Mouse (Mus musculus) monocyte, adult 2 months (primary cell): ENCODE measurements around the gene Ubtd1.

Experiments
- DNase-seq, 2 experiments: peaks; one replicate each; pipeline ENCODE4 v3.0.0; 2022; ENCODE audit warnings: low spot score in 2 of 2, low read depth in 1 of 2

The Ubtd1 gene

DNA sequence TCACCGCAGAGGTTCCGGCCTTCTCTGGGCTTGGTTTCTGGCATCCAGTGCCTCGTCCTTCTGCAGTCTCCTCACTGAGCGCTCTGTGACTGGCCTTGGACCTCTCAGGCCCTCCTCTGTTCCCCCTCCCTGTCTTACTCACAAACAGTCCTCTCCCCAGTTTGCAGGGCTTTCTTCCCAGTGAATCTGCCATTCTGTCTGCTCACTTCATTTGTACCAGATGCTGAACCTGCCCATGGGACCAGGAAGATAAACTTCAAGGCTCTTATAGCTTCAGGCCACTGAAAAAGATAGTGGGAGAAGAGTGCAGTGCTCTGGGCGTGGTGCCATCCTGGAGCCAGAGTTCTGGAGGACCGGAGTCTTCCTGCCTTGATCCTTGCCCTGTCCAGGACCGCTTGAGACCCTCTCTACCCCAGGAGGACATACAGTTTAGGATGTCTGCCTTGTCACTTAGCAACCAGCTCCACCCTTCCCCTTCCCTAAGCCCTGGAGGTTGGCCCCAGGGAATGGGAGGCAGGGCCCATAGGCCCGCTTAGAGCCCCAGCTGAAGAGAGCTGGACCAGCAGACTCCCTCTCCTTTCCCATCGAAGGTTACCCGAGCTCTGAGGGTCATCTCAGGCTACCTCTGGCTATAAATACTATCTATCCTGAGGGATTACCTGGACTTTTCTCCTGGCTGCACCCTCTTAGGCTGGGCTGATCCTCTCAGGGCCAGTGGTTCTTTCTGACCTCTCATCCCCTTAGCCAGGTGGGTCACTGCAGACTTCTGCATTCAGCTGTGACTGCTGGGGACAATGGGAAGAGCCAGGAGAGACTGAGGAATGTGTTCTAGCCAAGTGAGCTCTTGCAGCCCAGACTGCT is 40.3 kb downstream of the Ubtd1 start:
- no peak for DNase-seq

DNA sequence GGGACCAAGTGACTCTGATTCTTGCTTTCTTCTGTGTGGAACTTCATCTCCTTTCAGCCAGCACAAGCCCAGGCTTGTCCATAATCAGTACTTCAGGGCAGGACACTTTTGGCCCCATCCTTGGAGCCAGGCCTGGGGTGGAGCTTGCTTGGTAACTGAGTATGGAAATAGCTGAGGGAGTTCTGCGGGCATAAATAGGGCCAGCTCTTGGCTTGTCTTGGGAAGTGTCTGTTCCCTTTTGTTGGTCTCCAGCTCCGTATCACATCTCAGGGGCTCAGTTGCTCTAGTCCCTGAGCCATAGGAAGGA is 40.9 kb downstream of the Ubtd1 start:
- no peak for DNase-seq

DNA sequence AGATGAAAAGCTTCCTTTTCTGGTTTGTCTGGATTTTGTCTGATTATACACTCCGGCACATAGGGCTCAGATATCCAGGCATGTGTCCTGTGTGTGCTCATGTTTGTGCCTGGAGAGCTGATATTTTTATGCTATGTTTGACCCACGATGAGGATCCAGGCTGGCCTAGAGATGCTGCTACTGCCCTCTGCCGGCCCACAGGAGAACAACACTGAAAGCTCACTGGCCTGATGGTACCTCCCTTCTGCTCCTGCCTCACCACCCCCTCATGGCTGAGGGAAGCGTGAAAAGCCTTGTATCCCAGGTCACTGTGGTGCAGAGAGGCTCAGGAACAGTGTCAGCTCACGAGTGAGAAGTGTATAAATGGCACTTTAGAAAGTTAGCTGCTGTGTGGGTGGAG is 44.6 kb downstream of the Ubtd1 start:
- peak; percentile 42 to 74 for DNase-seq

DNA sequence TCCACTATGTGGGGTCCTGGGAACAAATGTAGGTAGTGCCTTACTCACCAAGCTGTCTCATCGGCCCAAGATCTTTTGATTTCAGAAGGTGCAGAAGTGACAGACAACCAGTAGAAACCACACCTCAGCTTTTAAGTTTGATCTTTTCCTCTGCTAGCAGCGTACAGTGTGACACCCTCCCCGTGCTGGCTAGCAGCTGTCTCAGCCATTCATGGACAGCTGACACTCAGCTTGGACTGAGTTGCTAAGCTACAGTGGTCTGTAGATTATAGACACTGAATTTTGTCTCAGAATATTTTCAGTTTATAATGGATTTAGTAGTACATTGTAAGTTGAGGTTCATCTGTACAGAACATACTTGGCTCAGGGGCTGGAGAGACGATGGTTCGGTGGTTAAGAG is 49.5 kb downstream of the Ubtd1 start:
- DNase-seq, result no peak

DNA sequence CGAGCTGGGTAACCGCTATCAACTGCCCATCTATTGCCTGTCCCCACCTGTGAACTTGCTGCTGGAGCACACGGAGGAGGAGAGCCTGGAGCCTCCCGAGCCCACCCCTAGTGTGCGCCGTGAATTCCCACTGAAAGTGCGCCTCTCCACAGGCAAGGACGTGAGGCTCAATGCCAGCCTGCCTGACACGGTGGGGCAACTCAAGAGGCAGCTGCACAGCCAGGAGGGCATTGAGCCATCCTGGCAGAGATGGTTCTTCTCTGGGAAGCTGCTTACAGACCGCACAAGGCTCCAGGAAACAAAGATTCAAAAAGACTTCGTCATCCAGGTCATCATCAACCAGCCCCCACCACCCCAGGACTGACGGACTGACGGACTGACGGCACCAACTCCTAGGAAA is 52.0 kb downstream of the Ubtd1 start:
- DNase-seq, result no peak

GRCm38 (mm10) chr19:42034146-42034775 is 52.7 kb downstream of the Ubtd1 start:
- no peak for DNase-seq

DNA sequence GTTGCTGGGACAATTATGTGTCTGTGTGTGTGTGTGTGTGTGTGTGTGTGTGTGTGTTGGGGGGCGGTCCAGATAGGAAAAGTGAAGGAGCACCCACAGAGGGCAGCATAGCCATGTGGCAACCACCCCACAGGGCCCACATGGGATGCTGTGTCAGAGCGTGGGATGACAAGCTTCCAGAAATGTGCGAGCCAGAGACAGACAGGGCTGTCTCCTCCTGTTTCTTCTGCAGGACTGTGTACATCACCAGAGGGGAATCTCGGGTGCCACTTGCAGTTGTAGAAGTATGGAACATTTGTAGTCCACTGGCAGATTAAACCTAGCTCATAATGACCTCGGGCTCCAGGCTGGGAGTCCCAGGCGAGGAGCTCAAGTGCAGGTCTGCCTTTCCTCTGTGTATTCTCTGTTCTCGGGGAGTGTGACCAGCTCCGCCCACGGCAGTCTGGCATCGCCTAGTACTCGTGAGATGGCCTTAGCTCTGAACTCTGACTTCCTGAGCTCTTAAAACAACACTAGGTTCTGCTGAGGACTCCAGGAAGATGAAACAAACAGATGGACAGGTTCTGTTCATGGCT is 53.4 kb downstream of the Ubtd1 start:
- no peak for DNase-seq

GRCm38 (mm10) chr19:42035456-42036248 is 54.1 kb downstream of the Ubtd1 start, which contains the start of gene Ankrd2:
Gene Ankrd2 (plus strand): TSS chr19:42036000.
- DNase-seq, result peak; percentile 53 to 55

- no peak for DNase-seq
Observed at GRCm38 (mm10) chr19:42036357-42036756, 54.8 kb downstream of the Ubtd1 start.

DNA sequence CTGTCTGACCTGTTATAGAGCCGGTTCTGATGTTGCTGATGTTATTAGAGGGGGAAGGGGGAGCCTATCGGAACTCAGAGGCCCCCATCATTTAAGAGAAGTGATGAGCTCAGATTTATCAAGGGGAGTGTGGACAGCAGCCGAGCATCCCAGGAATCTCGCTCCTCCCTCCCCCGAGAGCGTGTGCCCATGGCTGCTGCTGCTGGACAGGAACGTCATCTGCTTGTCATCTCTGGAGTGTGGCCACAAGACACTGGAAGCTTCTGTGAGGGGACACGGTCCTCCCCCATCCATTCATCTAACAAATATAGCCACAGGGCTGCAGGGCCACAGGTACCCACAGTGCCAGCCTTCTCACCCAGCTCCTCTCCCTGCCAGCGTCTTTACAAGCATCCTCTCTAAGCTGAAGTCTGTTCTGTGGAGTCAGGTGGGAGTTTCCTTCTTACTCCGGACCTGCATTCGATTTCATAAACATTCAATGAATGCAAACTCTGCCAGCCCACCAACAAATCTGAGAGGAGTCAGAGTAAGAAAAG is 55.7 kb downstream of the Ubtd1 start:
- DNase-seq, result no peak

DNA sequence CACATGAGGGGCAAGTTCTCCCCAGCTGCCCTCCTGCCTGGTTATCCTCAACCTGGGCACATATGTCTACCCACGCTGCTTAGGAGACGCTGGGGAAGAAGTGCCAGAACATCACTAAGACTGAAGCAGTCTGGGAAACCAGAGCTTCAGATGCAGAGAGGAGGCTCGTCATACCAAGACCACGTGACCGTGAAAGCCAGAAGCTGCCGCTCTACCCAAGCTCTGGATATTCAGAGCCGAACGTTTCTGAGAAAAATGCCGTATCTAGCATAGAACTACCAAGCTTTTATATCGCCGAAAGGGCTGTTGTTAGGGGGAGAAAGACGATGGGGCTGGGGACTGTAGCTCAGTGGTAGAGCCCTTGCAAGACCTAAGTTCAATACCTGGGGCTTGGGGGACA is 56.7 kb downstream of the Ubtd1 start:
- no peak for DNase-seq

GRCm38 (mm10) chr19:42043988-42044387 is 62.4 kb downstream of the Ubtd1 start:
- no peak for DNase-seq

DNA sequence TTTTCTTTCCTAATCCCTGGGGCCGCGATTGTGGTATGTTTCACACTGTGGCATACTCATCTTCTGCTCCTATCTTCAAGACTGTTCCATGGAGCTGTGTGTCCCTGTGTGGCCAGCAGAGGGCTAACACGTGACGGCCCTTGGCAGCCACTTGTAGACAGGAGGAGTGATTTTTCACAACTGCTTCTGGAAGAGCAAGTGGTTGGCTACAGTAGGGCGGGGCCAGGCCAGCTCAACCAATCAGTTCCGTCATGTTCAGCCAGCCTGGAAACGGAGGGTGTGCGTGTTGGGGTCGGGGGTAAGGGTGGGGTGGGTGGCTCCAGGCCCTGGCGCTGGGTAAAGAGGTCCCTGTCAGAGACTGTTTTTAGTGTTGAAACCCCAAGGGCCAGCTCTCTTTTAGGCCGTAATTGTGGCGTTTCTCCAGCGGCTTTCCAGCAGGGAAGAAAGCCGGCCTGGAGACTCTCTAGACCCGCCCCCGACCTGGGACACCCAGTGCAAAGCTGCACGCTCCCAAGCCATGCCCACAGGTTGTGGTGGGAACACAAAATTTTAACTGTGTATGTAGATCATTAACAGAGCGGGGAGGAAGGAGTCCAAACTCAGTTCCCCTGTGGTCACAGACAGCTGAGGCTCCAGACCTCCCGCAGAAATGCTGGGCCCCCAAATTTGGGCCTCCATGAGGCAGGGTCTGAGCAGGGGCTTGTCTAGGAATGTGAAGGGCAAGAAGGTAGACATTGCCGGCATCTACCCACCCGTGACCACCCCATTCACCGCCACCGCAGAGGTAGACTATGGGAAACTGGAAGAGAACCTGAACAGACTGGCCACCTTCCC is 63.9 kb downstream of the Ubtd1 start, which contains the start of gene Hoga1:
Hoga1 (plus strand) TSS at position 342 of the 834 bp plus-strand sequence.
- DNase-seq, result peak in 1 of 2 experiments; percentile 55

GRCm38 (mm10) chr19:42050251-42050650 is 68.7 kb downstream of the Ubtd1 start:
- no peak for DNase-seq

DNA sequence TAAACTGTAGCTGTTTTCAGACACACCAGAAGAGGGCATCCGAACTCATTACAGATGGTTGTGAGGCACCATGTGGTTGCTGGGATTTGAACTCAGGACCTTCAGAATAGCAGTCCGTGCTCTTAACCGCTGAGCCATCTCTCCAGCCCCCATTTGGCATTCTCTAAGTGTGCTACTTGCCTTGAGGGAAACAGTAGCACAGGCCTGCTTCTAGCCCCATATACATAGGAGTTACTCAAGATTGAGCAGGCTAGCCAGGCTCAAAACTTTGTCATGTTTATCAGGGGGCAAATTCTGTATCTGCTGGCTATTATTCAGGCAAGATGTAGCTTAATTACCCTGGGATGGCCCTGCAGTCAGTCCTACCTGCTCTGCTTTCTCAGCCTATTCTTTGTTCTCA is 69.8 kb downstream of the Ubtd1 start:
- DNase-seq, result no peak

- no peak for DNase-seq
Observed at GRCm38 (mm10) chr19:42051948-42052347, 70.4 kb downstream of the Ubtd1 start, which contains the start of gene 4933411K16Rik. Gene 4933411K16Rik (plus strand): TSS chr19:42052248.

- no peak for DNase-seq
Observed at GRCm38 (mm10) chr19:42054255-42054654, 72.7 kb downstream of the Ubtd1 start.

- no peak for DNase-seq
Observed at GRCm38 (mm10) chr19:42055881-42056280, 74.3 kb downstream of the Ubtd1 start.

- DNase-seq, result no peak
Observed at GRCm38 (mm10) chr19:42056719-42057409, 75.3 kb downstream of the Ubtd1 start.

GRCm38 (mm10) chr19:42058426-42058825 is 76.9 kb downstream of the Ubtd1 start:
- no peak for DNase-seq
